Mouse (Mus musculus): ENCODE measurements around the gene Plcb1.

The Plcb1 gene

GRCm38 (mm10) chr2:135204141-135205120 lies 418.6 kb downstream of the Plcb1 start:
- no peak for DNase-seq (ENCODE audit: low spot score)

DNA sequence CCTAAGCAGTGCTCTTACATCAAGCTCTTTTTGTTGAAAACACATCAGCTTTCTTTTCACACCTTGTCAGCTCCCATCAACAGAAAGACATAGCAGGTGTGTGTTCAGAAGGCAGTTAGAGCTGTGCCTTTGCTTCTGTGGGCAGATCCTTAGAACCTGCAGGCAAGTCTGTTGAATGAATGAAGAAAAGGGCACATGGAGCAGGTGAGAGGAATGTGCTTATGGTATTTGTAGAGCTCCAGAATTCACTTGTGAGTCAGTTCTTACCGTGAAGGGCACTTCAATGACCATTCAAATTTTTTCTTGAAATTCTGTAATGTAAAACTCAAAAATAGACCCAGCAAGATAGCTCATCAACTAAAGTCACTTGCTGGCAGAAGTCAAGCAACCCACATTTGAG lies 423.0 kb downstream of the Plcb1 start:
- DNase-seq (ENCODE audit: low spot score) = no peak

DNA sequence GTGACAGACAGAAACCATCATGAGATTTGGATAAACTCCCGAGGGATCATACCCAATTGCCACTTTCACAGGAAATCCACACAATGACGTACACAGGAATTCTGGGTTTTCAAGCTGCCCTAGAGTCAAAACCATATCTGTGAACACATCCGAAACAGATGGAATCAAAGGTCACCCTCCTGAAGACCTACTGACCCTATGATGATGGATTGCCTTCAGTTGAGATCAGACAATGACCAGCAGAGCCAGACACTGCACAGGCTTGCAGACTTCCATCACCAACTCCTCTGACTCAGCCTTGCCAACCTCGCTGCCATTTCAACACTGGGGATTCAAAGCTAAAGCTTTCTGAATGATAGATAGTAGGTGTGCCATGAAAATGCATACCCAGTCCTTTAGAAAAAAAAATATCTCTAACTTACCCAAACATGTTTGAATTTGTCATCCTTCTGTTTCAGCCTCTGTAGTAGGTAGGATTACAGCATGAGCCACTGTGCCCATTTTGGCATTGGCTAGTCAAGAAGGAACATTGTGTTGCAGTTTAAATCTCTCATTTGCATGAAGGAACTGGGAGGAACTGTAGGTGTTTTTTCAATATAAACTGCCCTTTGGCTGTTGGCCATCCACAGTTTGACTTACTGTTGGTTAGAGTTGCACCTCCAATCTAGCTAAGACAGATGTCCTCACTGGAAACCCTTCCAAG lies 429.0 kb downstream of the Plcb1 start:
- peak; percentile 63 for DNase-seq (ENCODE audit: low spot score)

- no peak for DNase-seq (ENCODE audit: low spot score)
These were observed 433.5 kb downstream of the Plcb1 start for GRCm38 (mm10) chr2:135219406-135219805.

- DNase-seq (ENCODE audit: low spot score) = no peak
These were observed 439.7 kb downstream of the Plcb1 start for GRCm38 (mm10) chr2:135225604-135226025.

DNA sequence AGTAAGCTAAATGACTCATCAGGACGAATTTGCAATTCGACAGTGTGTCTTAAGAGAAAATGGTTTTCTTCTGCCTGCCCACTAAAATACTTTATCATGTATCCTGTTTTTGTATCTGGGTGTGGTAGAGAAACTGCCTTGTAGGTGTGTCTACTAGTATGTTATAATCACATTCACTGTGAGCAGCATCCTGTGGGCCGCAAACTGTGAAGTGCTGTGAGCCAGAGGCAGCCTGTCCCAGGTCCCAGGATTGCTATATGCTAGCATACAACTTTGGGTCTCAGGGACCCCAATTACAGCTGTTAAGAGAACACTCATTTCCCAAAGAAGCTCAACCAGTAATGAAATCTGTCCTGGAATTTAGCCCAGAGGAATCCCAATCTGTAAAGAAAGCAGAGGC lies 444.4 kb downstream of the Plcb1 start:
- no peak for DNase-seq (ENCODE audit: low spot score)

DNA sequence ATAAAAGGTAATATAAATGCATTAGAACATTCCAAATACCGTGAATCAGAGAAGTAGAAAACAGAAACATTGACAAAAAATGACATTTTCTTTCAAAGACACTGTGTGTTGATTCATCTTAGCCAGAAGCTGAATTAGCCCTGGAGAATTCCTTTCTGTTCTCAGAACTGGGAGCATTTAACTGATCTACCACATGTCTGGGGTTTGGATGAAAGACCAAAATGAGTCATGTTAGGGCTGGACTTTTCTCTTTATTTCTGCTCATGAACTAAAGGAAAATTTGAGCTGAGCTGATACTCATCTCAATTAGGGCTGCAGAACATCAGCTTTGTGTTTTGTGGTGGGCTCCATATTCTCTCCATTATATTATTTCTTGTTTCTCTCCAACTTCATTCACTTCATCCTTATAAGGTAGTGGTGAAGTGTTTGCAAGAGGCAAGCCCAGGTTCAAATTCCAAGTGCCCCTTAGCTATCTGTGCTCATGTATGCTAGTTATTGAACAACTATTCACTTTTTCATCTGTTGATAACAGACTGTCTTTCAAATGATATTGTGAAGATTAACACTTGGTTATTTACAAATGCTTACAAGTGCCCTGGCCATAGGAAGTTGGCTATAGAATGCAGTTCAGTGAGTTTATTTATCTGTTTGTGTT lies 456.9 kb downstream of the Plcb1 start:
- DNase-seq (ENCODE audit: low spot score) = no peak

- DNase-seq (ENCODE audit: low spot score) = no peak
These were observed 457.9 kb downstream of the Plcb1 start for GRCm38 (mm10) chr2:135243764-135244163.

GRCm38 (mm10) chr2:135249925-135250324 lies 464.1 kb downstream of the Plcb1 start:
- no peak for DNase-seq (ENCODE audit: low spot score)

DNA sequence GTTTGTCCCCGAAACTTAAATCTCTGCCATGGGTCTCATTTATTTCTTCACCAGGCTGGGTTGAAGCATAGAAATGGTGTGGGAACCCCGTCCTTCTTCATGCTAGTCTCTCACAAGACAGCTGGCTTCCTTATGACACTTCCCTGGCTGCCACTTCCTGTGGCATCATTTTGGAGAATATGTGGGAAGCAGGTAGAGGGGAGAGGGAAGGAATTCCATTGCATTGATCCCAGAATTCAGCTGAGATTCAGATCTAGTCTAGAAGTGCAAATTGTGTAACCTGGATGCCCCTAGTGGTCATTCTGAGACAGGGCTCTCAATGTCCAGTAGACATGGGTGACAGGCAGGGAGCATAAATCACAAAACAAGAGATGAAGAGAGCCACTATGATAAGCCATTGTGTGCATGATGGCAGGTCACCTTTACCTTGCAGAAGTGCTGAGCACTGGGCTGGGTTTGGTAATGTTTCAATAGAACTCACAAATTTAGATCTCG lies 466.0 kb downstream of the Plcb1 start:
- peak; percentile 43 for DNase-seq (ENCODE audit: low spot score)

DNA sequence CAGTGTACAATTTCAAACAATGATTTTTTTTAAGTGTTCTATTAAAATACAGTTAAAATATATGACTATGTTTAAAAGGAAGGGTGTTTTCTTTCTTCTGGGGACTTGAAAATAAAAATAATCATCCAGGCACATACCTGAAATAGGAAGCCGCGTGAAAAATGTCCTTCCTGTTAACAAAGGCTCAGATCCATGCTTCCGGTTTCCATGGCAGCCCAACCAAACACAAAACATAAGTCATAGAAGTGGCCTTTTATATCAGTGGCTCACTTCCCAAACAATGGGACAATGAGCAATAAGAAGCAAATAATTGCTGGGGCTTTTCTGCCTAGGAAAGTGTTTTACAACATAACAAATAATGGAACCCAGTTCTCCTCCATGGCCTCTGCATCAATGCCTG lies 473.3 kb downstream of the Plcb1 start:
- peak; percentile 16 for DNase-seq (ENCODE audit: low spot score)

- no peak for DNase-seq (ENCODE audit: low spot score)
These were observed 478.1 kb downstream of the Plcb1 start for GRCm38 (mm10) chr2:135263943-135264342.

DNA sequence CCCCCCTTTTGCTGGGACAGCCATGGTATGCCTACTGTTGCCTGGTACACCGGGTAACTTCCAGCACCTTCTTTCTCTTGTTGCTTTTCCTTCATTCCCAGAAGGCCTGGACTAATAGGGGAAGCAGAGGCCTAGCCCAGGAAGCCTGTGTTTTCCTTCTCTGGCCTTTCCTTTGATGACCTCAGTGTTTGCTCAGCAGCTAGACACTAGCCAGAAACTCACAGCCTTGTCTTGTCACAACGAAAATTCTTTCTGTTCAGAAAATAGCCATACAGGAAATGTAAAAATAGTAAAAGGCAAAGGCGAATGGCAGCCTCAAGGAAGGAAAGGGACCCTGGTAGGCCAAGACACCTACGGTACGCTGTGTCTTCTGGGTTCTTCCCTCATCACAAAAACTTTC lies 489.1 kb downstream of the Plcb1 start:
- no peak for DNase-seq (ENCODE audit: low spot score)

DNA sequence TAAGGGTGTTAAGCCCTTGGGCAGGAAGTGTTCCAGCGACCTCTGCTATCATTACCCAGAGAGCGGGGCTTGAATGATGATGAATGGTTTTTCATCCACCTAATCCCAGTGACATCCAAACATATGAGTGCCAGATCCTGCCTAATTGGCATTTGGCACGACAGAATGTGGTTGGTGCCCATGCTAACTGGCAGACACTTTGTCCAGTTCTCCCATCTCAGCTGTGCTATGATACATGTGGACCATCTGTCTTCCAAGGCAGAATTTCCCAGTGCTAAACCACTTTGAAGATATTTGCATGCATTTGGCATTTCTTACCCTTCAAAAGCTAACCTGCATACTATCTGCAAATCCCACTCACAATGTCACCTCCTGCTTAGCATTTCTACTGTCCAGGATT lies 492.6 kb downstream of the Plcb1 start:
- DNase-seq (ENCODE audit: low spot score) = no peak

GRCm38 (mm10) chr2:135279026-135279425 lies 493.2 kb downstream of the Plcb1 start:
- no peak for DNase-seq (ENCODE audit: low spot score)

- peak; percentile 31 for DNase-seq (ENCODE audit: low spot score)
These were observed 497.9 kb downstream of the Plcb1 start for GRCm38 (mm10) chr2:135283783-135284182.

GRCm38 (mm10) chr2:135296184-135296769 lies 510.4 kb downstream of the Plcb1 start:
- DNase-seq (ENCODE audit: low spot score) = no peak

DNA sequence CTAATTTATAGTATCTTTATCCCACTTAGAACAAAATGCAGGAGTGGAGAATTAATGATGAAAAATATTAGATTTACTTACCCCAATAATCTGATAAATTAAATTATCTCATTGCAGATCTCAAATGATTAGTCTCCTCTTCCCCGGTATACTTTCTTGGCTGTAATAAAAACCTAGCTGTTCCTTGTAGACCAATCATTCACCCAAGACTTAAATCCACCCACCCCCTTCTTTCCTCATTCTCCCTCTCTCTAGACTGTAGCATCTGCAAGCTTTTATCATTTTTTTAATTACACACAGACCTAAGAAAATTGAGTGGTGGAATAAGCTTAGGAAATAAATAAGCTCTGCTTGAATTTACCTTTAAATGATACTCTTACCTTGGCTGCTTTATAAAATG lies 514.6 kb downstream of the Plcb1 start:
- DNase-seq (ENCODE audit: low spot score) = no peak

- DNase-seq (ENCODE audit: low spot score) = no peak
These were observed 516.6 kb downstream of the Plcb1 start for GRCm38 (mm10) chr2:135302483-135302882.

GRCm38 (mm10) chr2:135305186-135305585 lies 519.3 kb downstream of the Plcb1 start:
- no peak for DNase-seq (ENCODE audit: low spot score)

GRCm38 (mm10) chr2:135305736-135306471 lies 520.0 kb downstream of the Plcb1 start:
- no peak for DNase-seq (ENCODE audit: low spot score)

GRCm38 (mm10) chr2:135306472-135306771 lies 520.6 kb downstream of the Plcb1 start:
- DNase-seq (ENCODE audit: low spot score) = no peak

Data from embryo, embryonic 10 days (tissue).